Mouse (Mus musculus) neutrophil, adult 5-6 weeks (primary cell): ENCODE measurements around the gene Gm49405. TPM values are rescaled to one million over a fixed set of nuclear protein-coding genes. Genes with fewer than 3 reads are reported as not detected.
"Not testable (repeated sequence)": the region's sequence is repeated elsewhere in the genome, so short reads cannot be mapped to it uniquely, and the experiment has no call there.

Experiments used
- ATAC-seq: fragments of 151-379, 151-347 bp; 2 replicates; pipeline ENCODE4 v1.8.0; 2017; ENCODE audit warnings: mild to moderate bottlenecking, moderate TSS enrichment; ENCODE audit not compliant: insufficient number of reproducible peaks, poor library complexity, low FRiP score, severe bottlenecking; ENCODE audit errors: extremely low read depth
- total RNA-seq: library from RNA; stranded (forward); fragments of 200-1000 nt; gene quantifications from 2 replicates; pipeline ENCODE4 v1.2.3, GENCODE M21; 2017

Gene Gm49405
- total RNA-seq, 1 experiment from 2014 or later = 6.2 TPM

DNA sequence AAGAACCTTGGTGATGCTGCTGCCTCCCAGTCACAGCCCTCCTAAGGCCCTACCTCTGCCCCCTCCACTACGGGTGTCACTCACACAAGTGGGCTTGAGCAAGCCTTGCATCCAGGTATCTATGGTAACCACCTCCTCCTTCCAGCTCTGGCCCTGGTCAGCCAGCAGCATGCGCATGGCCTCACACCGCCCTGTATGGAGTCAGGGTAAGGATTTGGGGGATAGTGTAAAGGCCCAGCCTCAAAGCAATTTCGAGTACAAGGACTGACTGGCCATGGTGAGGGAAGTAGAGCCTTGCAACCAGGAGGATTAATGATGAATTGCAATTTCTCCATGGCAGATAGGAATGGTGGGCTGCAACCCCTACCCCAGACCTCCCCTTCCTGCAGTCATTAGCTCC, 41.1 kb downstream of the Gm49405 start:
- ATAC-seq = not testable (repeated sequence)

DNA sequence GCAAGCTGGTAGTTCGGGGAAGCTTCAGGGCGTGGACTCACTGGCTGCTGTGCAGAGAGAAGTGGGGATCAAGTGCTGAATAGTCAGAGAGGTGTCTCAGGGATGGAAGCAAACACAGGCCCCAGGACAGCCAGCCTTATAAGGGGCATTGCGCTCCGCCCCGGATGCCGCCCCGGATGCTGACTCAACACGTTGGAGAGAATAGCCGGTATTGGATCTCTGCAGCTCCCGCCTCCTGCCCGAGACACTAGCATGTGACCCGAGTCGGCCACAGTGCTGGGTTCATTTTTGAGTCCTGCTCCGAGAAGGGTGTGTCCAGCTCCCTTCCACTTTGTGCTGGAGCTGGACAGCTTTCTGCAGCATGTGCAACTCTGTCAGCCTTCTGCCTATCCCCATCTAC, 41.7 kb downstream of the Gm49405 start:
- no peak for ATAC-seq

DNA sequence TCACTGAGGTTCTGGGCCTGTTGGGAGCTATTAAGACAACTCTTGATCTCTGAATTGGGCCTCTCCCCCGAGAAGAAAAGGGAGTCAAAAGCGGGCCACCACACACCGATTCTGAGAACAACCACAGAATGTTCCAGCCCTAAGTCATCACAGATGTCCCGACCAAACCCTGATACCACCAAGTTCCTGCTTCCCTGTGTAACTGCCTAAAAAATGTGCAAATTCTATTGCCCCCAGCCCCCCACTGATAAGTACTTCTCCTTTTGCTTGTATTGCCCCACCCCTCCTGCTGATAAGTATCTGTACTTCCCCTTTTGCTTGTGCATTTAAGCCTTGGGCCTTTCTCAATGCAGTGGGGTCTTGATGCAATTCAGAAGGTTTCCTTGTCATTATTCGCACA, 43.7 kb downstream of the Gm49405 start:
- not testable (repeated sequence) for ATAC-seq

DNA sequence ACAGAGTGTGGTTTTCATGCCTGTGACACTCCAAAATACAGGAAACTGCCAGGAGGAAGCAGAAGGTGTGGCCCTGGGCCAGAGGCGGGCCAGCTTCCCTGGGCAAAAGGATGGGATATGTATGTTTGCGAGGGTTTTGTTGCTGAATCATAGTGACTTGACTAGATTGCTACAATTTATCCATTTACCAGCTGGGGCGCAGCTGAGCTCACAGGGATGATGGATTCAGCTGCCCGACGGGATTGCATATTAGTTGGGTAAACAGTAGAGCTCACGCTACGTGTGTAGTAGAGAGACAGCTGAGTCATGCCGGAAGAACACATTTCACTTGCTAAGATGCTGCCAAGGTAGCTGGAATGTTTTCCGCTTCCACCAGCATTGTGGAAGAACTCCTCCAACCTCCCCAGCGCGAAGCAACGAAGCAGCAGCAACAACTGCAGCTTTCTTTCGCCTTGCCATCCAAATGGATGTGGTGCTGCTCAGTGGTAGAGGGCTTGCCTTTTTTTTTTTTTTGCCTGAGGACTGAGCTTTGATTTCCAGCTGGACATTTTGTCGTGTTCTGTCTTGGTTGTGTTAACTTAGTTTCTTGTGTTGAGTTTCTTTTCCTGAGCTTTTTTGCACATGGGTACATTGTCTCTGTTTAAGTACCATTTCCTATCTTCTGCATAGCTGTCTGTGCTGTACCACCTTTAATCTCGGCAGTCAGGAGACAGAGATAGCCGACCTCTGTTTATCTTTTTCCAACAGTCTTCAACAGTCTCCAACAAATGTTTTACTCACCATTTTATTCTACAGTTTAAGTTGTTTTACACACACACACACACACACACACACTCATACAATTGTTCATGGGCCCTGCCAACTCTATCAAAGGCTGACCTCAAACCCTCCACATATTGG, 45.8 kb downstream of the Gm49405 start, which contains the start of gene Gstp2:
TSS of gene Gstp2 (minus strand) at position 58 of the 900 bp plus-strand sequence.
- 0 out of 2 replicates have a peak, but pooled peaks have one; percentile 17 for ATAC-seq

DNA sequence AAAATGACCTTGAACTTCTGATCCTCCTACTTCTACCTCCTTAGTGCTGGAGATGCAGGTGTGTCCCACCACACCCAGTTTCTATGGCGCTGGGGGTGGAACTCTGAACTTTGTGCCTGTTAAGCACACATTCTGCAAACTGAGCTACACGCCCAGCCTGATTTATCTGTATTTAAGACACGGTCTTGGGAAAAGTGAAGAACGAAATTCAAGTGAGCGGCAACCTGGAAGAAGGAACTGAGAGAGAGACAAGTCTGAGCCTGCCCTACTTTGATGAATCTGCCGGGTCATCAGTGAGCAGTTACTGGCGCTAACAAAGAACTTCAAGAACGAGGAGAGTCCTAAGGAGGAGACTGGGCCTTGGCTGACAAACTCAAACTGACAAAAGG, 46.4 kb downstream of the Gm49405 start:
- no peak for ATAC-seq

DNA sequence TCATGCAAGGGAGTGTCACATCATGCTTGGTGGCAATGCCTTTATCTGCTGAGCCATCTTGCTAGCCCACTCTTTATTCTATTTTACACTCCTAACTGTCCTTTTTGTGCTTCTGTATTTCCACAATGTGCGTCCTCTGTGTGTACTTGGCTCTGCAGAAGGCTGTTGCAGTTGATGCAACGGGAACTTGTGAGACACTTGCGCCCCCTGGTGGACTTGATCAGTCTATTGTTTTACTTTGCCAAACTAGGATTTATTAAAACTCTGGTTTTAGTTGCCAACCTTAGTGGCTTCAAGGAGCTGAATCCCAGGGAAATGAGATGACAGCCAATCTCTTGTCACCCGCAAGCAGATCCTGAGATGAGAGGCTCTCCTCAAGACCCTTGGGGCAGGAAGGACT, 47.4 kb downstream of the Gm49405 start:
- ATAC-seq = peak; percentile 79

DNA sequence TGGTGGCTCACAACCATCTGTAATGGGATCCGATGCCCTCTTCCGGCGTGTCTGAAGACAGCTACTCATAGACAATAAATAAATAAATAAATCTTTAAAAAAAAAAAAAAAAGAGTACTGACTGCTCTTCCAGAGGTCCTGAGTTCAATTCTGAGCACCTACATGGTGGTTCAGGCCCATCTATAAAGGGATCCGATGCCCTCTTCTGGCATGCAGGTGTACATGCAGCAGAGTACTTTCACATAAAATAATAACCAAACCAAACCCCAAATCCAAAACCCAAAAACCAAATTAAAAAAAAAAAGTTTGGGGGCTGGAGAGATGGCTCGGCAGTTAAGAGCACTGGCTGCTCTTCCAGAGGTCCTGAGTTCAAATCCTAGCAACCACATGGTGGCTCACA, 48.6 kb downstream of the Gm49405 start:
- ATAC-seq = not testable (repeated sequence)

DNA sequence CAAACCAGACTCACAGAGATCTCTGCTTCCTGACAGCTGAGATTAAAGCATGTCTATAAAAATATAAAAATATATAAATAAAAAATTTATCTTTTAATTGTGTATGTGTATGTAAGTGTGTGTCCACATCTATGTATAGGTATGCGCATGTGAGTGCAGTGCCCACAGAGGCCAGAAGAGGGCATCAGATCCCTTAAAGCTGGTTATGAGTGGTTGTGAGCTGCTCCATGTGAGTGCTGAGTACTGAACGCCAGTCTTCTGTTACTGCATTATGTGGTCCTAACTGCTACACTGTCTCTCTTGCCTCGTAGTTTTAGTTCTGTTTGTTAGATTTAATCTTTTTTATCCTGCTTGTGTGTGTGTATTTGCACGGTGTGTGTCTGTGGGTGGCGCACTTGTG, 50.6 kb downstream of the Gm49405 start:
- ATAC-seq = no peak

DNA sequence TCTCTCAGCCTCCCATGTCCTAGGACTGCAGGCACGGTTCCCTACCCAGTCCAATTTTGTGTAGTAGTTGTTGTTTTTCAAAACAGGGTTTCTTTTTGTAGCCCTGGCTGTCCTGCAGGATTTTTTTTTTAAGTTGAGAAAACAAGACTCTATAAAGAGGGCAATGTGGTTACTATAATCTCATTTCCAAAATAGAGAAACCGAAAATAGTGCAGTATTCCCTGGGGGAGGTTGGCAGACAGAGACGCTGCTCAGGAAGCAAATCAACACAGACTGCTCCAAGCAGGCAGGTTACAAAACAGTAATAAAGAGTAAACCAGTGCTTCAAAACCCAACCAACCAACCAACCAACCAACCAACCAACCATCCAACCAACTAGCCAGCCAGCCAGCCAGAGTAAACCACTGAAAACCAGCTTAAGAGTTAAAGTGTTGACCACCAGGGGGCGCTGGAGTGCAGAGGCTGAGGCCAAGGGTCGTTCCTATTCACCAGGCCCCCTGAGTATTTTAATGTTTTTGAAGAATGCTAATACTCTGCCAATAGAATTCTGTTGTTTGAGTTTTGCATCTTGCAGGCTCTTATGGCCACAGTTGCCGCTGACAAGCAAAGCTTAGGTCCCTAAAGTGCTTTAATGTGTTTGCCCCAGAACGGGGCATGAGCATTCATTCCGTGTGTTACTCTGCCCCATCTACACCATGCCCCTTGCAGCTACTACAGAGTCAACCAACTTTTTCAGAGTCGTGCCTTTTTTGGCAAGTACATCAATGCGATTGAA, 51.5 kb downstream of the Gm49405 start:
- ATAC-seq = no peak

DNA sequence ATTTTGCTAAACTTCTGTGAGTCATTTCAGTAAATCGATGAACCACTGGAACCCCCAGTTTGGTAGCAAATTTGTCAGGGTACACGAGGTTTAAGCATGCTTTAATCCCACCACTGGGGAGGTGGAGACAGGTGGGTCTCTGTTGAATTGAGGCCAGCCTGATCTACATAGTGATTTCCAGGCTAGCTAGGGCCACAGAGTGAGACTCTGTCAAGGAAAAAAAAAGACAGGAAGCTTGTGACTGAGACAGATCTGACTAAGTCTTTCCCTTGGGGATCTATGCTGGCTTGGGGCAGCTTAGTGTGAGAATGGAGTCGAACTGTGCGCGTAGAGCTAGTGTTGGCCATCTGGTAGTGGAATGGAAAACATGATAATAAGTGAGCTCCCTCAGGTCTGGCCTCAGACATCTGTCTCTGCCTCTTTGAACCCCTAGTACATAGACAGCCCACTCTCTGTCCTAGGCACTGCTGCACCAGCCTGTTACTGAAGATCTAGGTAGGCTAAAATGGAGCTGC, 52.1 kb downstream of the Gm49405 start:
- ATAC-seq = no peak

DNA sequence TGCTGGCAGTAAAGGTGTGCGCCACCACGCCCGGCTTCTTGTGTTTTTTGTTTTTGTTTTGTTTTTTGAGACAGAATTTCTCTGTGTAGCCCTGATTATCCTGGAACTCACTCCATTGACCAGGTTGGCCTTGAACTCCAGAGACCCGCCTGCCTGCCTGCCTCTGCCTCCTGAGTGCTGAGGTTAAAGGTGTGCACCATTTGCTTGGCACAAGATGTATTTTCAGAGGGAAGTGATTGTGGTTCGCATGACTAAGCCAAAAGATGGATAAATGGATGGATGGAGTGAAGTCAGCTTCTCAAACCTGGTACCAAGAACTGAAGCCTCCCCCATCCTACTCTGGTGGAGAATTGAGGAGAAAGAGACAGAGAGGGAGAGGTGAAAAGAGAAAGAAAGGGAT, 54.2 kb downstream of the Gm49405 start:
- ATAC-seq = no peak

Other genes starting within 250 kb of the Gm49405 start
- 159 and 166 TPM in 2 replicates for gene Kmt5b, start 233.2 kb upstream of the Gm49405 start, total RNA-seq
- gene Chka, start 148.9 kb upstream of the Gm49405 start, total RNA-seq = 16.6 and 26.0 TPM in 2 replicates
- 158 and 167 TPM in 2 replicates for gene Tcirg1, start 93.5 kb upstream of the Gm49405 start, total RNA-seq
- gene Ndufs8, start 87.9 kb upstream of the Gm49405 start, total RNA-seq = 34.7 and 40.1 TPM in 2 replicates
- 78.5 and 85.2 TPM in 2 replicates for gene Aldh3b1, start 70.8 kb upstream of the Gm49405 start, total RNA-seq
- 628 and 632 TPM in 2 replicates for gene Unc93b1, start 65.4 kb upstream of the Gm49405 start, total RNA-seq
- gene Aldh3b3, start 42.0 kb upstream of the Gm49405 start, total RNA-seq = not detected in 2 replicates
- 0.25 TPM in 1 of 2 replicates, not detected in the other for gene Aldh3b2, start 28.3 kb upstream of the Gm49405 start, total RNA-seq
- gene Acy3, start 14.1 kb upstream of the Gm49405 start, total RNA-seq = not detected in 2 replicates
- gene Tbx10, start 7.9 kb upstream of the Gm49405 start, total RNA-seq = not detected in 2 replicates
- 7.0 and 15.5 TPM in 2 replicates for gene Nudt8, start within 50 bp of the Gm49405 start, total RNA-seq
- 4.0 and 7.2 TPM in 2 replicates for gene Doc2g, start 2.7 kb downstream of the Gm49405 start, total RNA-seq
- gene Ndufv1, start 12.2 kb downstream of the Gm49405 start, total RNA-seq = 63.9 and 64.6 TPM in 2 replicates
- gene Gstp1, start 37.4 kb downstream of the Gm49405 start, total RNA-seq = 53.2 and 68.1 TPM in 2 replicates
- 1.4 TPM in 1 of 2 replicates, not detected in the other for gene Gstp2, start 45.4 kb downstream of the Gm49405 start, total RNA-seq
- 22.6 and 23.6 TPM in 2 replicates for gene Gstp3, start 58.9 kb downstream of the Gm49405 start, total RNA-seq
- gene Cabp2, start 81.0 kb downstream of the Gm49405 start, total RNA-seq = not detected in 2 replicates
- gene Cdk2ap2, start 96.6 kb downstream of the Gm49405 start, total RNA-seq = 202 and 205 TPM in 2 replicates
- 115 and 132 TPM in 2 replicates for gene Pitpnm1, start 99.4 kb downstream of the Gm49405 start, total RNA-seq
- 53.9 and 61.6 TPM in 2 replicates for gene Aip, start 125.2 kb downstream of the Gm49405 start, total RNA-seq
- gene Gpr152, start 139.2 kb downstream of the Gm49405 start, total RNA-seq = 0.12 and 0.23 TPM in 2 replicates
- 0.25 and 0.93 TPM in 2 replicates for gene Cabp4, start 143.4 kb downstream of the Gm49405 start, total RNA-seq
- 134 and 152 TPM in 2 replicates for gene Coro1b, start 148.0 kb downstream of the Gm49405 start, total RNA-seq
- gene Ptprcap, start 153.0 kb downstream of the Gm49405 start, total RNA-seq = 227 and 252 TPM in 2 replicates
- 34.0 and 45.2 TPM in 2 replicates for gene Rps6kb2, start 162.7 kb downstream of the Gm49405 start, total RNA-seq
- gene Carns1, start 174.9 kb downstream of the Gm49405 start, total RNA-seq = 95.9 and 99.3 TPM in 2 replicates
- 231 and 269 TPM in 2 replicates for gene Tbc1d10c, start 190.7 kb downstream of the Gm49405 start, total RNA-seq
- 535 and 541 TPM in 2 replicates for gene Ppp1ca, start 191.4 kb downstream of the Gm49405 start, total RNA-seq
- 35.1 and 44.3 TPM in 2 replicates for gene Rad9a, start 201.0 kb downstream of the Gm49405 start, total RNA-seq
- 52.0 and 61.9 TPM in 2 replicates for gene Clcf1, start 213.6 kb downstream of the Gm49405 start, total RNA-seq
- gene AC109138.7, start 213.7 kb downstream of the Gm49405 start, total RNA-seq = not detected in 2 replicates
- gene Pold4, start 231.3 kb downstream of the Gm49405 start, total RNA-seq = 228 and 251 TPM in 2 replicates